Mouse (Mus musculus): Measurements from ENCODE around the gene Trem1. TPM values are rescaled to one million over a fixed set of nuclear protein-coding genes. Genes with fewer than 3 reads are reported as not detected.

Trem1 gene
- polyA plus RNA-seq, 1 experiment from 2014 or later: not detected

DNA sequence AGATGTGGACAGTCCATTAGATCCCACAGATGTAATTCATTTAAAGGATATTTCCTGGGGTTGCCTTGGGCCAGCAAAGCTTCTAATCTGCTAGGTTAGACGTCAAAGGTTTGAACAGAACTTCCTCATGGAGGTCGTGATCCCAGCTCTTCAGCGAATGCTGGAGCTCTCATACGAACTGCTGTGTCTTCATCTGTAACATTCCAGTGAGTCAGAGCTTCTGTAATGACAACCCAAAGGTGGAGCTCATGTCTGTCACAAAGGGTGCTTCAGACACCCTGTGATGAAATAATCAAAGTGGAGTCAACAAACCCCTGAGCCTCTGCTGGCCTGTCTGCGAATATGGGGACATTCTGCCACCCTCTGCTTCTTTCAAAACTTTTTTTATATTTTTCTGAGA is 2.0 kb downstream of the Trem1 start:
- no peak for ATAC-seq (replicated peaks; ENCODE audit: low FRiP score)

DNA sequence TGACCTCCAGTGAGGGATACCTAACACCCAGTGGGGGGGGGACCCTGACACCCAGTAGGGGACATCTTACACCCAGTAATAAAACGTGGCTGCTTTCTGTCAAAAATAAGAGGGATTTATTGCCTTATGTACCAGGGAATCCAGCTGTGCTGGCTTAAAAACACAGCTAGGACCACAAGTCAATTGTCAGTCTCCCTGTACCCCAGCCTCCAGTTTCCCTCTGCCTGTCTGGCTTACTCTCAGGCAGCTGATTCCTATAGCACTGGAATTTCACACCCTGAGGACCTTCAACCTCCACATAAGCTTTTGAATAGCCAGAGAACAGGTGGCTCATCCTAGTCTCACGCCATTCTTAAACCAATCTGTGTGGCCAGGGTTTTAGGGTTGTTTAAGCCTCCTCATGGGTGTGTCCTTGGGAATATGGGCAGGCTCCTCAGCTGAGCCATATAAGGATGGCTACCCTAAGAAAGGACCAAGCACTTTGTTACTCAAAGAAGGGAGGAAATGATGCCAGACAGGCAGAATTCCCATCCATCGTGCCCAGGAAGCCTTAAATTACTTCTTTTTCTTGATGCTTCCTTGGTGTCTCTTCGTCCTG is 3.3 kb downstream of the Trem1 start:
- no peak for ATAC-seq (replicated peaks; ENCODE audit: low FRiP score)
- no peak for DNase-seq (ENCODE audit: low spot score)
- Histone ChIP-seq H3K27me3 (ENCODE audit: control insufficient read depth, insufficient read depth, low read length) (no peaks in the 10 kb centered on the region), H3K9me3 (ENCODE audit: control insufficient read depth, low read length) (no peaks in the 10 kb centered on the region), H3K36me3 (ENCODE audit: control insufficient read depth, insufficient read depth, low read length) (no peaks in the 10 kb centered on the region), H3K9ac (ENCODE audit: low read length) (no peak overlapping the region), H3K4me1 (replicated peaks; ENCODE audit: control insufficient read depth, insufficient read depth, low read length) (no peaks in the 10 kb centered on the region), H3K4me2 (ENCODE audit: low read depth, low read length, severe bottlenecking) (no peak overlapping the region), H3K27ac (ENCODE audit: low read depth, low read length) (no peak overlapping the region), H3K4me3 (ENCODE audit: low read depth, low read length) (no peak overlapping the region)
- 59% methylated on average over 4 of the region's 4 CpGs for WGBS

More for the DNA sequence above, 2.0 kb downstream of the Trem1 start:
- Histone ChIP-seq H3K4me3 (ENCODE audit: low read depth, low read length) (no peak overlapping the region), H3K9ac (ENCODE audit: low read length) (no peak overlapping the region), H3K9me3 (ENCODE audit: control insufficient read depth, low read length) (no peaks in the 10 kb centered on the region), H3K27ac (ENCODE audit: low read depth, low read length) (no peak overlapping the region), H3K36me3 (ENCODE audit: control insufficient read depth, insufficient read depth, low read length) (no peaks in the 10 kb centered on the region), H3K4me1 (replicated peaks; ENCODE audit: control insufficient read depth, insufficient read depth, low read length) (no peaks in the 10 kb centered on the region), H3K4me2 (ENCODE audit: low read depth, low read length, severe bottlenecking) (no peak overlapping the region), H3K27me3 (ENCODE audit: control insufficient read depth, insufficient read depth, low read length) (no peaks in the 10 kb centered on the region)
- WGBS: 79% methylated on average over 5 of the region's 5 CpGs
- no peak for DNase-seq (ENCODE audit: low spot score)

DNA sequence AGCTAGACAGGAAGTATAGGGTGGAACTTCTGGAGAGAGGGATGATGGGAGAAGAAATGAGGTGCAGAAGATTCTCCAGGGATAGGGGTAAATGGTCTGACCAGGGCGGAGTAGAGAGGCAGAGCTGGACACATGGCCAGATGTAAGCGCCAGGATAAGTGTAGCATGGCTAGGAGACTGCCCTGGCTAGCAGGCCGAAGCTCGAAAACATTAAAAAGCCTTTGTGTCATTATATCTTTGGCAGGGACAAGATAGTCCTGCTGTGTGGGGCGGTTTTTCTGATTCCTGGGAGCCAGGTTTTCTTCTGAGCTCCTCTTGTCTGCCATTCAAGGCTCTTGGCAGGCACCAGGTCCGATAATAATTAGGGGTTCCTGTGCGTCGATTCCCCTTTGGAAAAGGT is 5.1 kb downstream of the Trem1 start:
- 92% methylated on average over 8 of the region's 8 CpGs for WGBS
- ATAC-seq (replicated peaks; ENCODE audit: low FRiP score) (no peak), DNase-seq (ENCODE audit: low spot score) (no peak)
- Histone ChIP-seq H3K4me1 (replicated peaks; ENCODE audit: control insufficient read depth, insufficient read depth, low read length) (no peaks in the 10 kb centered on the region), H3K9ac (ENCODE audit: low read length) (no peak overlapping the region), H3K9me3 (ENCODE audit: control insufficient read depth, low read length) (no peaks in the 10 kb centered on the region), H3K27ac (ENCODE audit: low read depth, low read length) (no peak overlapping the region), H3K4me3 (ENCODE audit: low read depth, low read length) (no peak overlapping the region), H3K4me2 (ENCODE audit: low read depth, low read length, severe bottlenecking) (no peak overlapping the region), H3K27me3 (ENCODE audit: control insufficient read depth, insufficient read depth, low read length) (no peaks in the 10 kb centered on the region), H3K36me3 (ENCODE audit: control insufficient read depth, insufficient read depth, low read length) (no peaks in the 10 kb centered on the region)

DNA sequence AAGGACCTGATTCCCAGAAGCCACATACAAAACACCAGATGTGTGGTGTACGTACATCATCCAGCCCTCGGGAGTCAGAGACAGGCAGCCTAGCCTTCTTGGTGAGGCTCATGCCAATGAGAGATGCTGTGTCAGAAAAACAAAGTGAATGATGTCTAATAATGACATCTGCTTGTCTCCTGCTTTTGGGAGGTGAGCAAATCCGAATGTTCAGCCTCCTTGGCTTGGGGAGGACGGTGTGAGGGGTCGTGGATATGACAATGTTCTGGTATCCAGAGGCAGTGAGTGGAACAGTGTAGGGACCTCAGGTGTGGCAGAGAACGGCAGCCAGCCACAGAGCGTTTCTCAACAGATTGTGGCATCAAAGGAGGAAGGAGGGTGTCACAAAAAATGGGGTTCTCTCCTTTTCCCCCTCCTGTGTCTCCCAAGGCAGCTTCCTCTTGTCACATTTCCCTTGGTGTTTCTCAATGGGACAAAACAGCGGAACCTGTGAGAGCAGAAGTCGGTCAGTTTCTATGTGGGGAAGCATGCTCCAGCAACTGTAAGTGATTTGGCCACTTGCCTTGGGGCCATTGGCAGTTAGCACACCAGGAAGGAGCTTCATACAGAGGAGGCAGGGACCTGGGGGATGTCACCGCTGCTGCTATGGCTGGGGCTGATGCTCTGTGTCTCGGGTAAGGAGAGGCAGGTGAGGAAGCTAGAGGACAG is 14.8 kb downstream of the Trem1 start, which contains the start of gene Trem3:
Trem3 (plus strand) TSS at position 557 of the 708 bp plus-strand sequence.
- Histone ChIP-seq H3K9ac (ENCODE audit: low read length) (no peak within 1 kb of the TSS), H3K4me1 (replicated peaks; ENCODE audit: control insufficient read depth, insufficient read depth, low read length) (no peaks in the 10 kb centered on the region), H3K4me2 (ENCODE audit: low read depth, low read length, severe bottlenecking) (no peak within 1 kb of the TSS), H3K36me3 (ENCODE audit: control insufficient read depth, insufficient read depth, low read length) (no peaks in the 10 kb centered on the region), H3K27me3 (ENCODE audit: control insufficient read depth, insufficient read depth, low read length) (no peaks in the 10 kb centered on the region), H3K4me3 (ENCODE audit: low read depth, low read length) (no peak within 1 kb of the TSS), H3K9me3 (ENCODE audit: control insufficient read depth, low read length) (no peaks in the 10 kb centered on the region), H3K27ac (ENCODE audit: low read depth, low read length) (no peak within 1 kb of the TSS)
- no peak for DNase-seq (ENCODE audit: low spot score)
- ATAC-seq (replicated peaks; ENCODE audit: low FRiP score): no peak
- 81% methylated on average over 11 of the region's 11 CpGs for WGBS

DNA sequence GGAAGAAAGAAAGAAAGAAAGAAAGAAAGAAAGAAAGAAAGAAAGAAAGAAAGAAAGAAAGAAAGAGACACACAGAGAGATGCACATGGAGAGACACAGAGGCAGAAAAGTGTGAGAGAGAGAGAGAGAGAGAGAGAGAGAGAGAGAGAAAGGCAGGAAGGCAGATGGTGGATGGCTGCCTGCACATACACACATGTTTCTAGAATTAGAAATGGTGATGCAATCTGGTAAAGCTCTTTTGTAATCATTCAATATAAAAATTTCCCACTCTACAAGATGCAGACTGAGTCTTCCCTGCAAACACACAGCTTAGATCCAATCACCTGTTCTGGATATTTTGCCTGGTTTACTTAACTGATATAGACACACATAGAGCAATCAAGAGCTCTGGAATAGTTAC is 16.5 kb downstream of the Trem1 start:
- no peak overlapping the region for H3K9ac ChIP-seq (ENCODE audit: low read length)
- no peaks in the 10 kb centered on the region for H3K9me3 ChIP-seq (ENCODE audit: control insufficient read depth, low read length)
- no peak overlapping the region for H3K4me3 ChIP-seq (ENCODE audit: low read depth, low read length)
- H3K27ac ChIP-seq (ENCODE audit: low read depth, low read length): no peak overlapping the region
- no peak overlapping the region for H3K4me2 ChIP-seq (ENCODE audit: low read depth, low read length, severe bottlenecking)
- H3K36me3 ChIP-seq (ENCODE audit: control insufficient read depth, insufficient read depth, low read length): no peaks in the 10 kb centered on the region
- DNase-seq (ENCODE audit: low spot score): no peak
- no peaks in the 10 kb centered on the region for H3K4me1 ChIP-seq (replicated peaks; ENCODE audit: control insufficient read depth, insufficient read depth, low read length)
- no peak for ATAC-seq (replicated peaks; ENCODE audit: low FRiP score)
- H3K27me3 ChIP-seq (ENCODE audit: control insufficient read depth, insufficient read depth, low read length): no peaks in the 10 kb centered on the region

DNA sequence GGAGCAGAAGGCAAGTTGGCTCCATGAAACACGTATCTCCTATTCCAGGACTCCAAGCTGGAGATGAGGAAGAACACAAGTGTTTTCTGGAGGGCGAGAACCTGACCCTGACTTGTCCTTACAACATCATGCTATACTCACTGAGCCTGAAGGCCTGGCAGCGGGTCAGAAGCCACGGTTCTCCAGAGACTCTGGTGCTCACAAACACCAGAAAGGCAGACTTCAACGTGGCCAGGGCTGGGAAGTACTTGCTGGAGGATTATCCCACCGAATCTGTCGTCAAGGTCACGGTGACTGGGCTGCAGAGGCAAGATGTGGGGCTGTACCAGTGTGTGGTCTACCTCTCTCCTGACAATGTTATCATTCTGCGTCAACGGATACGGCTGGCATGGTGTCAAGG is 16.9 kb downstream of the Trem1 start:
- ATAC-seq (replicated peaks; ENCODE audit: low FRiP score) (no peak), DNase-seq (ENCODE audit: low spot score) (no peak)
- H3K4me2 ChIP-seq (ENCODE audit: low read depth, low read length, severe bottlenecking): no peak overlapping the region
- no peaks in the 10 kb centered on the region for H3K9me3 ChIP-seq (ENCODE audit: control insufficient read depth, low read length)
- H3K4me1 ChIP-seq (replicated peaks; ENCODE audit: control insufficient read depth, insufficient read depth, low read length): no peaks in the 10 kb centered on the region
- WGBS: 84% methylated on average over 11 of the region's 11 CpGs
- H3K27me3 ChIP-seq (ENCODE audit: control insufficient read depth, insufficient read depth, low read length): no peaks in the 10 kb centered on the region
- no peak overlapping the region for H3K4me3 ChIP-seq (ENCODE audit: low read depth, low read length)
- no peak overlapping the region for H3K27ac ChIP-seq (ENCODE audit: low read depth, low read length)
- H3K36me3 ChIP-seq (ENCODE audit: control insufficient read depth, insufficient read depth, low read length): no peaks in the 10 kb centered on the region
- no peak overlapping the region for H3K9ac ChIP-seq (ENCODE audit: low read length)

DNA sequence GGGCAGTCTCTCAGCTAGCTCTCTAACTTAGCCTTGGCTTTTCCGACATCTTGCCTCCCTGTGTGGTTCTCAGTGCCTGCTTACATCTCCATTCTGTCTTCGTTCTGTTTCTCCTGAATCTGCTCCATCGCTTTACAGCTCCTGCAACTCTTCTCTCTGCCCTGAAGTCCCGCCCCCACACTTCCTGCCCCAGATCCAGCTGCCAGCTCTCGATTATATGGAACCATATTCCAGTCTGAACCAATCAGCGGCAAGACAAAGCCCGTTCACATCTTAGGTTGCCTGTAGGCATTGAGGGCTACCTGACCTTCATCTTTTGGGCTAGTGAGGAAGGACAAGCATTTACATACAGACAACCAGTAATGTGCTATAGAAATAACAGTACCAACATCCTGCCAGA is 18.1 kb downstream of the Trem1 start:
- no peak for DNase-seq (ENCODE audit: low spot score)
- no peak for ATAC-seq (replicated peaks; ENCODE audit: low FRiP score)

DNA sequence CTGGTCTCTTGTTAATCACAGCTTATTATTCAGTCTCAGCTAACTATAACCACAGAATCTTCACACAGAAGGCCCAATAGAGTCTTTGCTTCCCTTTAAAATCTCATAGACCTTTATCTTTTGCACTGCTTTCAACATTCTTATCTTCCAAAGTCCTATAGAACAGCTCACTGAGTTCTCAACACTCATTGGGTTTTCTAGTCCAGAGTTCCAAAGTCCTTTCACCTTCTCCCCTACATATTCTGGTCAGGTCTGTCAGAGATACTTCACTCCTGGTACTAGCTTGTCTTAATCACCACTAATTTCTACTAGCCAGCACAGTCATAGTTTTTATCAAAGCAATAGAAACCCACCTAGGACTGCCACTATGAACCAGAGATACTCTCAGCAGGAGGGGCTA is 24.0 kb downstream of the Trem1 start:
- no peak overlapping the region for H3K4me2 ChIP-seq (ENCODE audit: low read depth, low read length, severe bottlenecking)
- no peak for DNase-seq (ENCODE audit: low spot score)
- H3K4me1 ChIP-seq (replicated peaks; ENCODE audit: control insufficient read depth, insufficient read depth, low read length): no peaks in the 10 kb centered on the region
- H3K9me3 ChIP-seq (ENCODE audit: control insufficient read depth, low read length): peaks cover 5% of the 10 kb centered on the region
- no peak overlapping the region for H3K4me3 ChIP-seq (ENCODE audit: low read depth, low read length)
- no peak overlapping the region for H3K9ac ChIP-seq (ENCODE audit: low read length)
- no peaks in the 10 kb centered on the region for H3K36me3 ChIP-seq (ENCODE audit: control insufficient read depth, insufficient read depth, low read length)
- no peak overlapping the region for H3K27ac ChIP-seq (ENCODE audit: low read depth, low read length)
- no peaks in the 10 kb centered on the region for H3K27me3 ChIP-seq (ENCODE audit: control insufficient read depth, insufficient read depth, low read length)
- no peak for ATAC-seq (replicated peaks; ENCODE audit: low FRiP score)

More for the DNA sequence above, 18.1 kb downstream of the Trem1 start:
- no peaks in the 10 kb centered on the region for H3K4me1 ChIP-seq (replicated peaks; ENCODE audit: control insufficient read depth, insufficient read depth, low read length)
- H3K27ac ChIP-seq (ENCODE audit: low read depth, low read length): no peak overlapping the region
- H3K9ac ChIP-seq (ENCODE audit: low read length): no peak overlapping the region
- no peaks in the 10 kb centered on the region for H3K36me3 ChIP-seq (ENCODE audit: control insufficient read depth, insufficient read depth, low read length)
- H3K27me3 ChIP-seq (ENCODE audit: control insufficient read depth, insufficient read depth, low read length): no peaks in the 10 kb centered on the region
- no peak overlapping the region for H3K4me2 ChIP-seq (ENCODE audit: low read depth, low read length, severe bottlenecking)
- 91% methylated on average over 7 of the region's 7 CpGs for WGBS
- no peaks in the 10 kb centered on the region for H3K9me3 ChIP-seq (ENCODE audit: control insufficient read depth, low read length)
- H3K4me3 ChIP-seq (ENCODE audit: low read depth, low read length): no peak overlapping the region

DNA sequence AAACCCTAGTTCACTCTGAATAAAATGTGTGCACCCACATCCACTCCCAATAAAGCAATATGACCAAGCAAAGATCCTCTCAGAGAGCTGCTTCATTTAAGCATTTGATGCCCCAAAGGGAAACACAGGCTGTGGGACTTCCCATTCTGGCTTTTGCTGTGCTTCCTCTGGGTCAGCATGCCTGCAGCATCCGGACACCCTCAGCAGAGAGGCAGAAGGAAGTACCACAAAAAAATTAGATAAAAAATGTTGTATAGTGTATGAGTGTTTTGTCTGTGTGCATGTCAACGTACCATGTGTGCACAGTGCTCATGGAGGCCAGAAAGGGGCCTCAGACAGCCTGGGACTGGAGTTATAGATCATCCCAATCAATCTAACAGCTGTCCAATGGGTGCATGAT is 29.3 kb downstream of the Trem1 start:
- Histone ChIP-seq H3K4me1 (replicated peaks; ENCODE audit: control insufficient read depth, insufficient read depth, low read length) (0 out of 2 replicates have a peak, but pooled peaks cover 3% of the 10 kb centered on the region), H3K9me3 (ENCODE audit: control insufficient read depth, low read length) (peaks cover 5% of the 10 kb centered on the region), H3K4me3 (ENCODE audit: low read depth, low read length) (no peak overlapping the region), H3K4me2 (ENCODE audit: low read depth, low read length, severe bottlenecking) (no peak overlapping the region), H3K36me3 (ENCODE audit: control insufficient read depth, insufficient read depth, low read length) (no peaks in the 10 kb centered on the region), H3K27me3 (ENCODE audit: control insufficient read depth, insufficient read depth, low read length) (no peaks in the 10 kb centered on the region), H3K27ac (ENCODE audit: low read depth, low read length) (no peak overlapping the region), H3K9ac (ENCODE audit: low read length) (no peak overlapping the region)
- DNase-seq (ENCODE audit: low spot score) (no peak), ATAC-seq (replicated peaks; ENCODE audit: low FRiP score) (no peak)
- 92% methylated on average over 2 of the region's 2 CpGs for WGBS
